Mouse (Mus musculus) frontal cortex, postnatal 25 days (tissue): ENCODE measurements around the gene Csnk1e.
A peak's percentile ranks its signal among the peaks of the same experiment; 100 is the strongest.

ENCODE experiments used
- DNase-seq, 2 experiments: peaks; one replicate each; pipeline ENCODE4 v3.0.0; 2022; ENCODE audit warnings: low spot score in 2 of 2

The Csnk1e gene

GRCm38 (mm10) chr15:79443856-79444410 lies 11.4 kb downstream of the Csnk1e start:
- no peak for DNase-seq

- no peak for DNase-seq
These were observed 12.3 kb downstream of the Csnk1e start for GRCm38 (mm10) chr15:79442961-79443518.

- DNase-seq = no peak
These were observed 13.1 kb downstream of the Csnk1e start for GRCm38 (mm10) chr15:79442257-79442611.

DNA sequence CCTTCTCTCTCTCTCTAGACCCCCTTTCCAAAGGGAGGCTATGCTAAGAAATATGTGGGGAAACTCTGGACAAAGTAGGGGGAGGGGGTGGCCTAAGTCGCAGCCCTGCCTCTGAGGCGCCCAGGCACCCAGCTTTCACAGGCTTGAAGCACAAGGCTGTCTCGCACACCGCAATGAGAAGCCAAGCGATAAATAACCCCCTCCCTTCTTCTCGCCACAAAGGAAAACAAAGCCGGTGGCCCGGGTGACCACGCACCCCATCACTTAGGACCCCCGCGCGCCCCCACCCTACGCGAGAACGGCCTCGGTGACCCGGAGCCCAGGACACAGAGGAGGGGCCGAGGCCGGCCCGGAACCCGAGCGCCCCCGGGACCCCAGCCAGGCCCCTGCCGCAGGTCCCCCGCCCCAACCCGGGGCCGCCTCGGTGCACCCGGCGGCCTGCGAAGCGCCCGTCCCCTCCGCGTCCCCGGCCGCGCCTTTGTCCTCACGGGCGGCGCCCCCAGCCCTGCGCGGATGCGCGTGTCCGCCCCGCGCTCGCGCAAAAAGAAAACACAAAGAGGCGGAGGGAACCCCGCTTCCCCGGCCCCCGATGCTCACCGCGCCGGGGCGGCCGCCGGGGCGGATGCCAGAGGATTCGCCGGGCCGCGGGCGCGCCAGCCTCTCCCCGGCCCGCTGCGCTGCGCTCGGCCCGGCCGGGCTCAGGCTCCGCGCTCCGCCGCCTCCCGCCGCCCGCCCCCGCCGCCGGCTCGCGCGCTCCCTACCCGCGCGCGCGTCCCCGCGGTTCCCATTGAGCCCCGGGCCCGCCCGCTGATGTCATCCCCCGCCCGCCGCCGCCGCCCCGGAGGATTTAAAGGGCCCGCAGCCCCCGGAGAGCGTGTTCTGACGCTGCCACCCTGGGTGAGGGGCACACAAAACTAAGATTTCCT lies 13.8 kb downstream of the Csnk1e start:
- DNase-seq = peak; percentile 59 to 64

GRCm38 (mm10) chr15:79440651-79441330 lies 14.6 kb downstream of the Csnk1e start:
- no peak for DNase-seq

DNA sequence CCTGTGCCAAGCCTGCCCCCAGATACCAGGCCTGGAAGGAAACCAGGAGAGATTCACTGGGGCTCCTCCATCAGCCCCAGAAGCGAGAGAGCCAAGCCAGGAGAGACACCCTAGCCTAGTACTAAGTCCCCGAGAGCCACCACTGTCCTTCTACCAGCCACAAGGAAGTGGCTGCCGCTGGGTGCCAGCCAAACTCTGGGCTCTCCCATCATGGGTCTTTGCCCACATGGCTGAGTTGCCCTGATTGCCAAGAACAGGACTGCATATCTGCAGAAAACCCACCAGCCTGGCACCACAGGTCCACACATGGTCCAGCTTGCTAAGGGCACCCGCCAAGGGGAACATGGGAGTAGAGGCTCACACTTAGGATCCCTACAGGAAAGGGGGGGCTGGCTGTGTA lies 15.1 kb downstream of the Csnk1e start:
- no peak for DNase-seq

- DNase-seq = no peak
These were observed 16.0 kb downstream of the Csnk1e start for GRCm38 (mm10) chr15:79439386-79439785.

GRCm38 (mm10) chr15:79438816-79439215 lies 16.6 kb downstream of the Csnk1e start:
- no peak for DNase-seq

DNA sequence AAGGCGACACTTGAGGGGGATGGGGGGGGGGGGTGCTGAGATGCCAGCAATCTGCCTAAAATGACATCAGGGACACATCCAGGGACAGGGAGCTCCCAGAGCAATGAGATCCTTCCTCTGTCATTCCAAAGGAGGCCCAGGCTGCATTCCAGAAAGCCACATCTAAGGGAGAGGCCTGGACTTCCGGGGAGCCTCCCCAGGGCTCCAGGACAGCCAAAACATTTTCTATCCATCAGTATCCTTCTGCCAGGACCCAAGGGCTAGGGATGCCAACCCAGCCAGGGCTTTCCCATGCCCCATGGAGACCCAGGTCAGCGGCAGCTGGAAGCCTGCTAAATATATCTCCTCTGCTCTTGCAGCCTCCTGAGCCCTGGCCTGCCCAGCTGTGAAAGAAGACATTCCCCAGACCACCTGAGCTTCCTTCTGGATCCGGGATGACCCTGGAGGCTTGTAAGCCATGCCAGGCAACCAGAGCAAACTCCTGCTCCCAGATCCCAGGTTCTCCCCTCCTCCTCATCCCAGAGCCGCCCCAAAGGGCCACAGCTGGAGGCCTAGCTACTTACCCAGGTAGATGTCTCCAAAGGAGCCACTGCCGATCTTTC lies 17.1 kb downstream of the Csnk1e start:
- no peak for DNase-seq

DNA sequence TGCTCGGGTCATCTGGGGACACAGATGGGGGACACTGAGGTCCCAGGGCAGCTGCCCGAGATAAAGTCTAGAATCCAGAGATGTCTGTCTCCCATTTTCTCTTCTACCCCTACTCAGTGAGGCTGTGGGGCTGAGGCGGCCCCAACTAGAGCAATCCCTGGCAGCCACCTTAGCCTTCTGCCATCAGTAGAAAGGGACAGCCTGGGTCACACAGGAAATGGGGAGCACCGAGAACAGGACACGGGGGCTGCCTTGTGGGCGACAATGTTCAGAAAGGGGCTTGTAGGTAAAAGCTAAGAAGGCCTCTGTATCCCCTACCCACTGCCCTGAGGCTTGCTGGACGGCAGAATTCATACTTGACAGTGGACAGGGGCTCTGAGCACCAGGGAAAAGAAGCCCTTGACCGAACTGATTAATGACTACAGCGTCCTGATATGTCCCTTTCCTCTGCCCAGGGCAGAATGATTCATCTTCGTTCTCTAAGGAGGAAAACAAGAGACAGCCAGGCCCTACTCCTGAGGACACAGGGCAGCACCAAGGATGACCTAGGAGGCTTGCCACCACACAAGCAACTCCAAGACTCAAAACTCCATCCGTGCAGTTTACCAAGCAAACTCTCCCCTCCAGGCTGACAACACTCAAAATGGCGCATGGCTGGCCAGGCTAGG lies 17.7 kb downstream of the Csnk1e start:
- DNase-seq = no peak

DNA sequence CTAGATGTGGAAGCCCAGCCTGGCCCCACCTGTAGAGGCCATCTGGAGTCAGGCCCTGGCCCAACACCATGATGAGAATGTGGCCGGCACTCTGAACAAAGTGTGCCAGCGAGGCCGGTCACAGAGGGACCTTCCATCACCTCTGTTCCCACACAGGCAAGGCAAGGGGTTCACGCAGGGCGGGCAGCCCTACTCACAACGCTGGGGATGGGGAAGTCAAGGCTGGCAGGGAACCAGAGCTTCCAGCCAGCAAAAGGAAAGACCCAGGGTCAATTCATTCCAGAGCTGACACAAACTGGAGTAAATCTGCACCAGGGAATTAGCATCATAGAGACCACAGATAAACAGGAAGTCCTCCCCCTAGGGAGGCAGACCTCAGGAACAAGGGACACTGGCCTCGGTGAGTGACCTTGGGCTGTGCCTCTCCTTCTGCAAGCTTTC lies 18.9 kb downstream of the Csnk1e start:
- no peak for DNase-seq

DNA sequence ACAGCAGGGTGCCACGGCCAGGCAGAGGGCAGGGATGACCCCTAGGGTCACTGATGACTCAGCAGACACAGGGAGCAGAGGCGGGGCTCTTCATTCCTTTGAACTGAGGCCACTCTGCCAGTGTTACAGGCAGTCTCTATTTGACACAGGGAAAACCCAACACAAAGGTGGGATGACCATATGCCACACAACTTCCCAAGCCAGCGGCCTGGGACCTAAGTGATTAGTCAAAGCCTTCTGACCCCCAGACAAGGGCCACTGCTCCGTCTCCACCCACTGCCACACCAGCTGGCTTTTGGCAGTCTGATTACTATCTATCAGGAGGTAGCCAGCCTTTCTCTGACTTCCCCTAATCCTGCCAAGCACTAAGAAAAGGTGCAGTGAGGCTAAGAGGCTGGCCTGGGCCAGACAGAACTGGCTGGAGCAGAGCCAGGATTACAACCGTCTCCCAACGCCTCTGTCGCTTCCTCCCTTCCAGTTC lies 20.1 kb downstream of the Csnk1e start:
- DNase-seq = no peak

DNA sequence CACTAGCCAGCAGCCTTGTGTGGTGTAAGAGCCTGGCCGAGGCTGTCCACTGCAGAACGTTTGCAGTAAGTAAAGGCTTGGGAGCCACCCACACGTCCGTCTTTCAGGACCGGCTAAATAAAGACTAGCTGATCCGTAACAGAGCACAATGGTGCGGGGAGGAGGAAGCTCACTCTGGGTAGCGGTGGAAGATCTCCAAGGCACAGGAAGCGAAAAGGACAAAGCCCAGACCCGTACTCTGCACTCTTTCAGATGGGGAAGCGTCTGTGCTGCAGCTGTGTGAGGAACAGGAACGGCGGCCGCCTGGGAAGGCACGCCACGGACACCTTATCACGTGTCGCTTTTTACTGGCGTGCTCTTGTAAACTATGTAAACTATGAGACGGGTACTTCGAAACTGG lies 22.5 kb downstream of the Csnk1e start:
- DNase-seq = peak in 1 of 2 experiments; percentile 39

- DNase-seq = no peak
These were observed 23.0 kb downstream of the Csnk1e start for GRCm38 (mm10) chr15:79432328-79432727.

DNA sequence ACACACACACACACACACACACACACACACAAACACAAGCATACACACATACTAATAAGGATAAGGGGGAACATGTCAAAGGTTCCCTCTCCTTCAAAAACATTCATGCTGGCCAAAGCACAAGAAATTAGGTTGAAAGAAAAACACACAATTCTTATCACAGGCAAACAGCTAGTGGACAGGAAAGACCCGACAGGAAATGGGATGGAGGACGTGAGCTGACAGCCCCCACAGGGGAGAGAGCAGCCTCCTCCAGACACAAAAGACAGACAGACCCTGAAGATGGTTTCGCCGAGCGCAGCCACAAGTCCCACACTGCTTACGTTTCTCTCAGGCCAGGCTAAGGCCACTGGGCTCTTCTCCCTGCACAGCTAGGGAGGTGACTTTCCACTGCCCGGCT lies 23.4 kb downstream of the Csnk1e start:
- no peak for DNase-seq

- DNase-seq = no peak
These were observed 24.8 kb downstream of the Csnk1e start for GRCm38 (mm10) chr15:79430461-79431000.

DNA sequence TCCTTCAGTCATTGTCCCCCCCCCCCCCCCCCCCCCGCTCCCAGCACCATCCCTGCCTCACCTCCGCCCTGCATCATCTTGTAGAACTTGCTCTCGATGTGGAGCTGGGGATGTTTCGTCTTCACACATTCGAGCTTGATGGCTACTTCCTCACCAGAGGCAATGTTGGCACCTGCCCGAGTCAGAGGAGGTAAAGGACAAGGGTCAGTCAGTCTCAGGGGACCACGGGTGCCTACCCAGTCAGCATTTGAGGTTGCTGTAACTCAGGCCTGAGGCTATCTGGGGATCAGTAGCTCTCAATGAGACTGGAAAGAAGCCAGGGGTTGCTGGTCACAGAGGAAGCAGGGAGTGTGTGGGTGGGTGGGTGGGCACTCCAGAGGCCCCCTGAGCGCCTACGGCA lies 25.4 kb downstream of the Csnk1e start:
- DNase-seq = no peak

- no peak for DNase-seq
These were observed 25.8 kb downstream of the Csnk1e start for GRCm38 (mm10) chr15:79429527-79429926.

DNA sequence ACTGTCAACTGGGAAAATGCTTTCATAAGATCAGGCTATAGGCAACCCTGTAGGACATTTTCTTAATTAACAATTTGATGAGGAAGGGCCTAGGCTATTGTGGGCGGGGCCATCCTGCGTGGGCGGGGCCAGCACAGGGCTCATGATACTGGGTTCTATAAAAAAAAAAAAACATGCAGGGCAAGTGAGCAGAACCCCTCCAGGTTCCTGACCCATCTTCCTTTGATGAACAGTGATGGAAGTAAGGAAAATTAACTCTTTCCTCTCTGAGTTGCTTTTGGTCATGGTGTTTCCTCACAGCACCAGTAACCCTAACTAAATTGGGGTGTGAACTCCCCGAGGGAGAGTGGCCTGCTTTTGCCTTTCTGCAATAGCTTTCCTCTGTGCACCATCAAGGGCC lies 26.8 kb downstream of the Csnk1e start:
- DNase-seq = no peak

GRCm38 (mm10) chr15:79427516-79427915 lies 27.9 kb downstream of the Csnk1e start:
- no peak for DNase-seq

GRCm38 (mm10) chr15:79425516-79425915 lies 29.9 kb downstream of the Csnk1e start:
- no peak for DNase-seq
